Mouse (Mus musculus) common myeloid progenitor, adult 5-6 weeks (primary cell): ENCODE data around the gene Gjb3. TPM values are rescaled to one million over a fixed set of nuclear protein-coding genes. Genes with fewer than 3 reads are reported as not detected.

Experiments
- ATAC-seq: replicated peaks from 2 replicates; pipeline ENCODE4 v1.8.0; 2016; ENCODE audit warnings: low read depth, mild to moderate bottlenecking, moderate TSS enrichment, inconsistent platforms; ENCODE audit not compliant: poor library complexity, severe bottlenecking
- total RNA-seq: library from RNA; stranded (forward); fragments of 200-1000, 187-1606 nt; gene quantifications from 2 replicates; pipeline ENCODE4 v1.2.3, GENCODE M21; 2017

Gene Gjb3
- 0.63 and 1.4 TPM in 2 replicates for total RNA-seq

DNA sequence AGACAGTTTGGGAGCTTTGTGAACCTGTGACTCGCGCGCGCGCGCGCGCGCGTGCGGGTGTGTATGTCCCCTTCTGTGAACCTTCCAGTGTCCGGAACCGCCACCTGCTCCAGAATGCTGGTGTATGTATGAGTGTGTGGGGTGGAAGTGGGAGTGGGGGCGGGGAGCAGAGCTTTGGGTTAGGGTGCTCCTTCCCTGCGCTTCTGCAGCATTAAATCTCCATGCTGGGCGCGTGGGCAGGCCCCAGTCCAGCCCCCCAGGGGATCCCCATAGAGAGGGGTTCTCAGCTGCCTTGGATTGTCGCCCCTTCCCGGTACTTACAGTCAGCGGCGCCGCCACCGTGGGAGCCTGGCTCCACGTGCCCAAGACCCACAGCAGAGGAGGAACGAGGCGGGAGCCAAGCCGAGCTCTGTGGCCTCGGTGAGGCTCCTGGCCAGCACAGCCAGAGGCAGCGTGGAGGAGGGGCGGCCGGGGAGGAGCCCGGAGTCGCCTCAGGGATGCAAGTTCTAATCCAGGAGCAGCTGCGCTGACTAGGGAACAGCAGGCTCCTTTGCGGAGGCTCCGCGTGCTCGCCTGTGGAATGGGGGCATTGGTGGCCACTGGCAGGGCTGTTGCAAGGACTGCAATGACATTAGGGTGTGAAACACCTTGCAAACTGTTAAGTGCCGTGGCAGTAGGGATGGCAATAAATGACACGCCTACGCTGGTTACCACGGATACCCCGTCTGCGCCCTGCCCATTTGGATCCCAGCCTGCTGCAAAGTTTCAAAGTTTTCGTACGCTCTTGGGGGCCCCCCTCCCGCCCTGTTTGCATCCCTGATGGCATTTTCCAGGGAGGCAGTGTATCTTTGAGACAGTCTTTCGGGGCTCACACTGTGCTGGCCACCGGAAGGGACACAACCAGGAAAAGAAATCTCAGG lies at the start of gene Gjb3:
TSS of gene Gjb3 (minus strand) at position 664 of the 920 bp plus-strand sequence.
- ATAC-seq, result peak; percentile 30

GRCm38 (mm10) chr4:127377344-127377743 lies 46.7 kb upstream of the Gjb3 start:
- ATAC-seq, result 0 out of 2 replicates have a peak, but pooled peaks have one; percentile 52

DNA sequence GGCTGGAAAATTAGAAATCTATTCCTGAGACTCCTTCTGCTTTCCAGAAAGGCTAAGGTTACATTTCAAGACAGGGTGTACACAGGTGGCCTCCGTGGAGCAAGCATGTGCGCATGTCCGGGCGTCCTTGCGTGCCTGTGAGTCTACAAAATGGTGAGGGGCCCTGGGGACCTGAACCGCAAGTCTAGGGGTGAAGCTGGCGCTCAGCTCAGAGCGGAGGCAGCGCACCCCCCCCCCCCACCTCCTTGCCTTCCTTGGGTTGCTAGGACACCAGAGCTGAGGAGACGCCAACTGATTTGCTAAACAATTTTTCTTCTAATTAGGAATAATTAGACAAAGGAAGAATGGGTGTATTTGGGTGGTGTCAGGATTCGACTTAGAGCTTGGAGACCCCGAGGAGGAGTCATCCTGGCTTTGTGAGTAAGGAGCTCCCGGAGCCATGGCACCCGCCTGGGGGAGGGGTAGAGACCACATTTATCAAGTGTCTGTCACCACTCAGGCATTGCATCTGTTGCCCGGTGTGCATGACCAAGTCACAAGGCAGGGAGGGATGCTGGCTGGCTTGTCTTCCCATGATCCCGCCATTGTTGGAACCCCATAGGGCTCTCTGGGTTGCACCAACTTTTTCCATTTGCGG lies 45.0 kb upstream of the Gjb3 start:
- no peak for ATAC-seq

DNA sequence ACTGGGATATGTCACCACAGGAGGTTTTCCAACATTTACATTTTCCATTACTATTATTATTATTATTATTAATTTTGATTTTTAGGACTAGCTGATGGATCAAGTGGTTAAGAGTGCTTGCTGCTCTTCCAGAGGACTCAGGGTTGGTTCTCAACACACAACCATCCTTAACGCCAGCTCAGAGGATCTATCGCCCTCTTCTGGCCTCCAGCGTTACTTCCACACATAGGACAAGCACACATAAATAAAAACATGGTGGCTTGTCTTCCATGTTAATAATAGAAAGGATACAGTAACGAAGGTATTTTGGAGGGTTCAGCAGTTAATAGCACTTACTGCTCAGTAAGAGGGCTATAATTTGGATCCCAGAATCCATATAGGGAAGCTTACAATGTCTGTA lies 44.0 kb upstream of the Gjb3 start:
- ATAC-seq, result no peak

DNA sequence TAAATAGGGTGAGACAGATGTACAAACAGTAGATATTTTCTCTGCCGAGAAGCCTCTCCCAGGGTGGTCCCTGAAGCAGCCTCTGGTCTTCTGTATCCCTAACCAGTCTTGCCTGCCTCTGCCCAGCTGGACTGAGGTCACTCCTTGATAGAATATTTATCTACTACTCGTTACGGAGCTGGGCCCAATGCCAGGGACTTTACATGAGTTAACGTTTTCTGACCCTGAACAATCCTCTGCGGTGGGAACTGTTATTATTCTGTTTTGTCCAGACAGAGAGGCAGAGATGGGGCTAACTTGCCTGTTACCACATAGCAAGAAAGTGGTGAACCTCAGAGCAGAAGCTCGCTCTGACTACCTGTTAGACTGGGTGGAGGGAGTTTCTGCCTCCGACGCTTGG lies 42.8 kb upstream of the Gjb3 start:
- ATAC-seq, result no peak

DNA sequence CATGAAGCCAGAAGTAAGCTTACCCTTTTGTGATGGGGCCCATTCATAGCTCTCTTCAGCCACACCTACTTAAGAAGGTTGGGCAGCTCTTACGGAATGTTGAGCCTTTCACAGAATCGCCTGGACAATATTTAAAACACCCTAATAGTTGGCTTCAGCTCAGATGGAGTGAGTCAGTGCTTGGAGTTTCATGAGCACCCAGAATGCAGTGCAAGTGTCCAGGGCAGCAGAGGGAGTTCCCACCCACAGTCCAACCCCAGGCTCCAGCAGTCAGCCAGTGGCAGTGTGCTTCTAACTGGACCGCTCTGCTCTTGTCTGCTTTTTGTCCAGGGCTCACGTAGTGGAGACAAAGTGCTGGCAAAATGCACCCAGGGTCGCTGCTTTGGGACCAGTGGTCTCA lies 40.9 kb upstream of the Gjb3 start:
- no peak for ATAC-seq

DNA sequence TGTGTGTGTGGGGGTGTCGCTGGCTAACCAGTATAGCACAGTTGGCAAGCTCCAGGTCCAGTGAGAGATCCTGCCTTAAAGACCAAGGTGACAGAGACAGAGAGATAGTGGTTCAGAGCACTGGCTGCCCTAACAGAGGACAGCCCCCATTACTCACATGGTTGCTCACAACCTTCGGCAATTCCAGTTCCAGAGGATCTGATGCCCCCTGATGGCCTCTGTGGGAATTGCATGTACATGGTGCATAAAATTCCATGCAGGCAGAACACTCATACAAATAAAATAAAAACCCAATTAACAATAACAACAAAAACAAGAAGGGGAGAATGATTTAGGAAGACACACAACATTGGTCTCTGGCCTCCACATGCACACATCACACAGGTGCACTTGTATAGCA lies 39.8 kb upstream of the Gjb3 start:
- no peak for ATAC-seq

- ATAC-seq, result peak; percentile 89
Measured at GRCm38 (mm10) chr4:127368379-127368973, 37.8 kb upstream of the Gjb3 start.

GRCm38 (mm10) chr4:127365834-127366233 lies 35.2 kb upstream of the Gjb3 start:
- no peak for ATAC-seq

DNA sequence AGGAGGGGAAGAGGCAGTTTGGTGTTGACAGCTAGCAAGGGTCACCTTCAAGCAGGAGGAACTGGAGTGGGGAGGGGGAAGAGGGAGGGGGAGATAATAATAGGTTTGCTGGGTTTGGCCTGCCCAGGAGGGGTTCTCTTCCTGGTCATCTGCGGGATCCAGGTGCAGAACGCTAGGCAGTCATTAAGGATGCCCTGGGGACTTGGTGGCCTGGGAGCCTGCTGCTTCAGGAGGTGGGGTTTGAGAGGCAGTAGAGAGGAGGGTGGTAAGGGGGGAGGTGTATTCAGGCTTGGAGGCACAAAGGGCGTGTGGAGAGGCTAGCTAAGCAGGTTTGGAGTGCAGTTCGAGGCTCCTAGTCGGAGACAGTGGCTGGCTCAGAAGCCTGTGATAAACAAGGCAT lies 34.8 kb upstream of the Gjb3 start:
- ATAC-seq, result no peak

DNA sequence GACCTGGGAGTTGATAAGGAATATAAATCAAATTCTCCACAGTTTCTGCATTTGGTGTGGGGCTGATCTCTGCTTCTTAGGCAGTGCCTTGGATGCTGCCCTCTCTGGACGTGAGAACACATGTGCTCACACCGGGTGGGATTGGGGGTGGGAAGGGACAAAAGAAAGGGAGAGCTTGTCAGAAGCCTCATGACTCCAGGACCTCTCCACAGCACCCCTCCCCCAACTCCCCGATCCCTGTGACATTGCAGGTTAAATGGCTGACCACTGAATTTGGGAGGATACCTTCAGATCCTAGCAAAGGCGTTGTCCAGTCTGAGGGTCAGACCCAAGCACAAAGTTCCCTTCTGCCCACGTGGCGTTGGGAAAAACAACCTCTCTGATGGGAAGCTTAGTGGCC lies 33.8 kb upstream of the Gjb3 start:
- no peak for ATAC-seq

DNA sequence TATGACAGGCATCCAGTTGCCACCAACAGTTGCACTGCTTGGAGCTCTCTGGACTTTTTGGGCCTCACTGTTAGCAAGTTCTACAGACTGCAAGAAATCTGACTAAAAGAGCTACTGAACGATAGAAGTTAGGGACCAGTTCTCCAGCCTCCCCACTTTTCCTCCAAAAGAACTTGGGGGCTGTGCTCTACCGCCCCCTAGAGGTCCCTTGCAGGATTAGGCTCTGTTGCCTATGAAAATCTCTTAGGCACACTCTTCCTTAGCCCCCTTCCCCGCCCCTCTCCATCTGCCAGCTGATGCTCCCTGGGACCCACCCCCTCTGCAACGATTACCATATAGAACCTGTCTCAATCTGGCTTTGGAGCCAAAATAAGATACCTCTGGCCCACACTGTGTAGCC lies 32.7 kb upstream of the Gjb3 start:
- 0 out of 2 replicates have a peak, but pooled peaks have one; percentile 24 for ATAC-seq

DNA sequence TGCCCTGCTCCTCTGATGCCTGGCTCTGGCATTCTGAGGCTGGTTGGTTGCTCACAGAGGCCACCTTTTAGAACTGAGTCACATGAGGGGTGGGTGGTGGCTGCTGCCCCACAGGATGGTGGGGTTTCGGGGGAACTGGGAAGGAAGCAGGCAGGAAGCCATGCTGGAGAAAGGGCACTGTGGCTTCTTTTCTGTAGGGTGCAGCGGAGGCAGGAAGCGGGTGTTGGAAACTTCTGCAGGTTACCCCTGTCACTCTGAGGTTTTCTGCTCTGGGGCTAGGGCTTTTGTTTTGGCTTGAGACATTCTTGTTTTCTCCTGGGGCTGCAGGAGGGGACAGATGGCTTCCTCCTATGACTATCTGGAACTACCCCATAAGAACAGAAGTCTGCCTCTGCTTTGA lies 31.9 kb upstream of the Gjb3 start:
- ATAC-seq, result peak; percentile 86

DNA sequence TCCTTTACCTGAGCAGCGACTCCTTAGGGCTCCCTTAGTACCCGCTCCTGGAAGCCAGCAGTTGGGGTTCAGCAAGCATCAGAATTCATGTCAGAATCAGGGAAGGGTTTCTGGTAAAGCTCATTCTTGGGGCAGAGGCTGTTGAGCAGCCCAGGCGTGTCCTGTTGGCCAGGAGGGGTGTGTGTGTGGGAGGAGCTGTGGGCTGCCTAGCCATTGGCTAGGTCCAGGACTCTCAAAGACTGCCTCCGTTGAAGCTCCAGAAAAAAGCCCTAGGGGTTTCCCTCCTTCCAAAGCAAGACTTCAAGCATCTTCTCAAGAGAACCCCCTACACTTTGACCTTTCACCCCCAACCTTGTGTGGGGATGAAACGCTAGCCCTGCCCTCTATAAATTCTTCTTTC lies 27.4 kb upstream of the Gjb3 start, which contains the start of gene Gjb5:
TSS of gene Gjb5 (minus strand) at position 164 of the 400 bp plus-strand sequence.
- ATAC-seq, result no peak

DNA sequence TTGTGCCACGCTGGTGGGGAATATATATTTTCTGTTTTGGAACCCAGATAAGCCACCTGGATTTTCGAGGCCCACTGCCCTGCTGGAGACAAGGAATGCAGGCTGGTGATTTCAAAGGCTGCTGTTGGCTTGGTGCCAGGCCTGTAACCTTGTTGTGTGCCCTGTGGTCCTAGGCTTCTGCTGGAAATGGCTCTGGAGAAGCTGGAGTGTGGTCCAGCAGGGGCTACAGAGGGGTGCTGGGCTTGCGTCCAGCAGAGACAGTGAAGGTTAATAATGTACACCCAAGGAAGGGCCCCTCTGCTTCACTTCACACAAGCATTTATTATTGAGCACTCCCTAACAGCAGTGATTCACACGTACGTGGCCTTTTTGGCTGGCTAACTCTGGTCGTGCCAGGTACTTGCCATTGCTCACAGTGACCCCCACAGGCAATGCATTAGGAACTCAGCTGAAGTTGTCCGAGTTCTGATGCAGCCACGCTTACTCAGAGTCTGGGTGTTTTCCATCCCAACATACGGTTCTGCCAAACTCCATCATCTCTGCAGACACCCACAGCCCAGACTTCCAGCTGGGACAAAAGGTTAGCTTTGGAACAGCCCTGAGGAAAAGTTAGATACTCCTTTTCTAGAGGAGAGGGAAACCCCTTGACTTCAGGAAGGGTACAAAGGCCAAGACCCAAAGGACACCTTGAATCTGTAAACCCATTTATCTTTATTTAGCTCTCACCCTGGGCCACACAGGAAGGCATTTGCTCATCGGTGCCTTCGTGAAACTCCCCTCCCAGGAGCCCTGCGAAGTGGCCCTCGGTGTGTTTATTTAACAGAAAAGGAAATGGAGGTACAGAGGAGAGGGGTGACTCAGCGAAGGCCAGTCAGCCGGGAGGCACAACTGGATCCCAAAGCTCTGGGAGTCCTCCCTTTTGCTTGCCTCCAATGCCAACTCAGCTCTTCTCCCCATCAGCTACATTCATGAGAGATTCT lies 24.2 kb upstream of the Gjb3 start:
- no peak for ATAC-seq

DNA sequence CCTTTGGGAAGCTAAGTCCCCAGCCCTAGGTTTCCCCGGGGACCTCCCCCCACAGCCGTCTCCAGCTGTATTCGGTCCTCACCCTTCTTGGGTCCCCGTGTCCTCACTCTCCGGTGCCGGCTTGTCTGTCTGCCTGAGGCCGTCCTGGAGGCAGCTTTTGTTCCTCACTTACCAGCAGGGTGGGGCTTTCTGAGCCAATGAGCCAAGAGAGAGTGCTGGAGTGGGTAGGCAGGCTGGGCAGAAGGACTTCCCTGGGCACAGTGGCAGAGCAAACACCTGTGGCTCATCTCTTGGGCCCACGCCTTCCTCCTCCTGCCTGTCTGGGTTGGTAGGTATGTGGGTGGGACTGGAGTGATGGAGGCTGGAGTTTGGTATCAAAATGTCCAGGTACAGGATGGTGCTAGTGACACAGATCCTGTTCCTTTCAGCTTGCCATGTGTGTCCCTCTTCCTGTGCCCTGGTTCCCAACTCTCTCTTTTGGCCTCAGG lies 23.4 kb upstream of the Gjb3 start, which contains the start of gene Gjb4:
TSS of gene Gjb4 (minus strand) at position 131 of the 488 bp plus-strand sequence.
- ATAC-seq, result no peak

DNA sequence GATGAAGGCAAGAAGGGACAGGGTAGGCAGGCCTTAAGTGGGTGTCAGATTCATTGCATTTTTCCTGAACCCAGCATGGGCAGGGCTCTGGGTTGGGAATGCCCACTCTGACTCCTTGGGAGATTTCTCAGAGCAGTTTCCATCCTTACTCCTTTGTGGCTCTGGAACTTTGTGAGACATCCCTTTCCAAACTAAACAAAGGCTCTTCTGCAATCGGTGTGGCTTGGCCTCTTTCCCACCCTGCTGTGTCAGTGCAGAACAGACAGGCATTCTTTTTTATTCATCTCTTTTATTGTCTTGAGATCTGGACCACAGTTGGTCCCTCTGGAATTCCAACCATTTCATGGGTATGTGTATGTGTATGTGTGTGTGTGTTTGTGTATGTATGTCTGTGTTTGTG lies 21.9 kb upstream of the Gjb3 start:
- no peak for ATAC-seq

DNA sequence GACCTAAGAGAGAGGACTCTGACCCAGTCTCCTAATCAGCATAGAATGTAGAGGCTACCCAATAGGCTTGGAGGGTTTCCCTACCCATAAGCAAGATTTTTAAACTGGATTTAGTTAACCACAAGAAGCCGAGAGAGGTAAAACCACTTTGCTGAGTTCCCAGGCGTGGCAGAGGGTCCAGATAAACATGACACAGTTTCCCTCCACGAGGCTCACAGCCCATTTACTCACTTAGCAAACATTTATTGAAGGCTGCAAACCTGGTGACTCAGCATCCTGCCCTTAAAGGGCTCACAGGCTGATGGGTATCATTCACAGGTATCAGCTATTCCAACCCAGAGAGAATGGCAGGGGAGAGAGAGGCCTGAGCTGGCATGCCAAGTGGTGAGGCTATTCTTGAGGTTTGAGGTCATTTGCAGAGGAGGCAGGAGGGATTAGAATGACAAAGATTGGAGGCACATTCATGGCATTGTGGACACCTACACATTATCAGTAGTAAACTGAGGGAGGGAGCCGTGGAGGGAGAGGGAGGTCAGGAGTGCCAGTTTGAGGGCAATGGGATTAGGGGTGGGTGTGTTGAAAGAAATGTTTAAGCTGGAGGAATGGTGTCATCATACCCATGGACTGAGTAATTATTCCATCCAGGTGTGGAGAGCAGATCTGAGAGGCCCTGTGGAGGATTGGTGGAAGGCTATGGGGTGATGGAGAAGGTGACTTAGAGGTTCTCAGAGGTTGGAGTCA lies 19.1 kb upstream of the Gjb3 start:
- no peak for ATAC-seq

DNA sequence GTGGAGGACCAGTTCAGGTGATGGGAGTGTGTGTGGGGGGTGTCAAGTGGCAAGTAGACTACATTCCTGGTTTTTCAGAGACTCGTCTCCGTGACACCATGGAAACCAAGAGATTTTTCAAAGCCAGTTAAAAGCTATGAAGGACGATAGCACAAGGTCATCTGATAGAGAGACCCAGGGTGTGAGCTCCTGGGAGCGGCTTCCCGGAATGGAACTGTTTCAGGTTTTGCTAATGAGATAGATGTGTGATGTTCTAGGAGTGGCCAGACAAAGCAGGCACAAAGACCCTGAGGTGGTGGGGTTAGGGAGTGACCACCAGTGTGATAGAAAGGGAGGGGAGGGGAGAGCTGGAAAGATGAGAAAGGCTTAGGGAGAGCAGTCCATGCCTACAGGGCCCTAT lies 14.4 kb upstream of the Gjb3 start:
- no peak for ATAC-seq
